Mouse (Mus musculus): ENCODE data around the gene Ell.

DNA sequence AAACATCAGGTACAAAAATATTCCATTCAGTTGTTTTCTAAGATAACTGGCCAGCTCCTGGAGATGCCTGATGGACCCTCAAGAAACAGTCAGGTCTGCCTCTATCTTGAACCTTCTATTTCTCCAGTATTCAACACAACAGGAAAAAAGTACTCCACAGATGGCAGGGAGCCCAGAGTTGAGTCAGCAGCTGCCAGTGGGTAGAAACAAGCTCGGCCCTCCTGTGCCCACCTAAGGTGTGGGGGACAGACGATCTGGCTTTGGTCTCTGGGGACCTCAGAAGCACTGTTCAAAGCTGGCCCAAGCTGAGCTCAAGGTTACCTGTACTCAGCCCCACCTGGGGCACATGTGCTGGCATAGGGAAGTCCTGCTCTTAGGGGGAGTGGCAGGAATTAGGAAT, 25.8 kb upstream of the Ell start:
- TF ChIP-seq CTCF (IDR thresholded peaks at IDR 0.05; ENCODE audit: low read depth) (no peak), EP300 (IDR thresholded peaks at IDR 0.05; ENCODE audit: low read depth) (no peak)

Measured in liver, postnatal 0 days (tissue).